Mouse (Mus musculus): Measurements from ENCODE around the gene Nkx6-1.
A peak's percentile ranks its signal among the peaks of the same experiment; 100 is the strongest.

Gene Nkx6-1

GRCm38 (mm10) chr5:101659411-101659971 is 5.3 kb downstream of the Nkx6-1 start:
- DNase-seq (ENCODE audit: low read depth, low spot score) = peak; percentile 61

- DNase-seq (ENCODE audit: low read depth, low spot score) = no peak
Measured at GRCm38 (mm10) chr5:101658984-101659290, 5.9 kb downstream of the Nkx6-1 start.

DNA sequence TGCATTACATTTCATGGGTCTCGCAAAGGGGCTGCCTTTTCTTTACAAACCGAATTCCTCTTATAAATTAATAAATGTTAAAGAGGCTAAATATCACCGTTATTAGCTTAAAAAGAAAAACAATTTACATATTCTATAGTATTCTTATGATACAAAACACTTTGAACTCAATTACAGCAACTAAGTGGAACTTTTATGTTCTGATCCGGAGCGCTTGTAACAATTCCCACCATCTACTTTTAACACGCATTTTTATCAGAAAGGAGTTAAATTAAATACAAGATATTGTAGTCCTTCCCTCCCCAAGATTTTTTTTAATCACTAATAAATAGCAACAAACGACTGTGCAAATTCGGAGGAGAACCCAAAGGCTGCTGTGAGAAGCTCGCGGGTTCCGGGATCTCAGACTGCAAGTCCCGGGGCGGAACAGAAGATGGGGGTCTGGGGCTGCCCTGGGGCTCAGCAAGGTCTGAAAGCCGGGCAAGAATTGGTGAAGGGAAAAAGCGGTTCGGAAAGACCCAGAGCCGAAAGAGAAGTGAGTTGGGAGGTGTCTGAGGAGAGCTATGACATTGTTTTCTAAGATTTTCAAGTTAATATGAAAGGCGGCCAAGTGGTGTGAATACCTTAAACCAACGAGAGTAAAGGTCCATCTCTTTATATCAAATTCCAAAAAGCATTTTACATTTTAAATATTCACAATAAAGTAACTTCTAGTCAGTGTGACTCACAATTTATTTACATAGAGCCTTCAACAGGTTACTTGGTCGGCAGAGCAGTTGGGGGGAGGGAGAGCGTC is 6.4 kb downstream of the Nkx6-1 start:
- DNase-seq (ENCODE audit: low read depth, low spot score) = no peak

DNA sequence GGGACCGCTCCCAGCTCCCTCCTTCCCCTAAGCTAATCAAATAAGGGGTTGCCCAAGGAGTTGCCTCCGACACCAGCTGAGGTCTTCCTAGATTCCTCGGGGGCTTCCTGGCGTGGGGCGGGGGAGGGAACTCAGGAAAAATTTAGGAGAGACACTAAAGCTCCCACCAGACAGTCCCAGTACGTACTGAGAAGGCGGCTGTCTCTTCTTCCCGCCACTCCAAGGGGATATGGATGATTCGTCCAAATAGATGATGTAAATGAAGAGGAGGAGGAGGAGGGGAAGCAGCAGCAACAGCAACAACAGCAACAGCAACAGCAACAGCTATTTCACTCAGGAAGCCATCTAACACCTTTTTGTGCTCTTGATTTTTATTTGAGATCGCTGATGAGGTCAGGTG is 7.1 kb downstream of the Nkx6-1 start:
- no peak for DNase-seq (ENCODE audit: low read depth, low spot score)

- no peak for DNase-seq (ENCODE audit: low read depth, low spot score)
Measured at GRCm38 (mm10) chr5:101656107-101656506, 8.7 kb downstream of the Nkx6-1 start.

DNA sequence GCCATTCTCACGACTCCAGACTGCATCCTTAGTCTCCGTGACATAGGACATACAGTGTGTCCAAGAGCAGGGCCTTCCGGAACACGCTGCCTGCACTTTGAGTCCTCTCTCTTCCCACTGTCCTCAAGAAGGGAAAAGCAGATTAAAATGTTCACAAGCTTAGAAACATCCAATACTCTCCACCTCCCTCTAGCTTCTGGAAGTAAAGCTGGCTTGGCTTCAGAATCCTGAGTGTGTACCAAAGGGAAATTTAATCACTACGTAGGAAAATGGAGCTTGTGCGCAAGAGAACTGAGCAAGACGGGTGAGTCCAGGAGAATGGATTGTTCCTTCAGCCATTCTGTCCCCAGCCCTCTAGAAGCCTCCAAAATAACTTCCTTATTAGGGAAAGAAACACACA is 9.4 kb downstream of the Nkx6-1 start:
- no peak for DNase-seq (ENCODE audit: low read depth, low spot score)

- no peak for DNase-seq (ENCODE audit: low read depth, low spot score)
Measured at GRCm38 (mm10) chr5:101647726-101648686, 16.8 kb downstream of the Nkx6-1 start.

GRCm38 (mm10) chr5:101646961-101647575 is 17.7 kb downstream of the Nkx6-1 start:
- no peak for DNase-seq (ENCODE audit: low read depth, low spot score)

DNA sequence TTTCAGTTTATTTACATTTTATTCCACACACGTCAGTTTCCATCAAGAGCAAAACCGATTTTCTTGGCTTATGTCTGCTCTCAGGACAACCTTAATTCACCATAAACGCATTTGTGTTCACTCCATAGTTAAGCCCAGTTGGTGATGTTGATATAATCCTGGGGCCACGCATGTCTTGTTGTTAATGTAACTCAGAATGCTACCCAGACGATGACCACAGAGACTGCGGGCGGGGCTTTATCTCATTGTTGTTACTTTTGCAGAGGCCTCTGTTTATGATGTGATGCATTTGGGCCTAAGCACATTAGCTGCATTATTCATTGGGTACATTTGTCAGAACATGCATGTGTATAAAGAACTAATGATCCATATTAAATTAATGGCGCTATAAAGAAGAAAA is 19.7 kb downstream of the Nkx6-1 start:
- no peak for DNase-seq (ENCODE audit: low read depth, low spot score)

GRCm38 (mm10) chr5:101638101-101638500 is 26.7 kb downstream of the Nkx6-1 start:
- no peak for DNase-seq (ENCODE audit: low read depth, low spot score)

Measured in mesoderm, embryonic 11.5 days (tissue).